Mouse (Mus musculus) regulatory T cell (primary cell): ENCODE measurements around the gene Rab7b.

Experiments
- in situ Hi-C: fragments of 300-600 bp; cut with MboI, MseI; formaldehyde crosslinking; loops from one replicate; pipeline ENCODE4 v1.15.1; 2025; ENCODE audit warnings: high pct_unique_total_duplicates

Gene Rab7b

DNA sequence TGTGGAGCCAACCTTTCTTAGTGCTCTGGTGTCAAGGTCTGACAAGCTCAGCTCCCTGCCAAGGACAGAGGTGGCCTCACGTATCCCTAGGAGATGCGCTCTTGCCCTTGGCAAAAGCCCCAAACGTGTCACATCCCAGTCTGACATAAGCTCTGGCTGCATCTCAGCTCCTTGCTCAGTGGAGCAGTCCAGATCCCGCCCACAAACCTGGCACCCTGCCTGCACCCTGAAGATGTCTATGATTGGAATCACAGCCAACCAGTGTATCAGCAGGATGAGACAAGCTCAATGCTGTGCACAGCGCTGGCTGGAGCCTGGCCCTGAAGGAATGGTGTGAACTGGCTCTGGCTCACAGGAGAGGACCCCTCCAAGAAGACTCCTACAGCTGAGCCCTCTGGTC, 48.8 kb downstream of the Rab7b start:
- in situ Hi-C loops = no loop called here

DNA sequence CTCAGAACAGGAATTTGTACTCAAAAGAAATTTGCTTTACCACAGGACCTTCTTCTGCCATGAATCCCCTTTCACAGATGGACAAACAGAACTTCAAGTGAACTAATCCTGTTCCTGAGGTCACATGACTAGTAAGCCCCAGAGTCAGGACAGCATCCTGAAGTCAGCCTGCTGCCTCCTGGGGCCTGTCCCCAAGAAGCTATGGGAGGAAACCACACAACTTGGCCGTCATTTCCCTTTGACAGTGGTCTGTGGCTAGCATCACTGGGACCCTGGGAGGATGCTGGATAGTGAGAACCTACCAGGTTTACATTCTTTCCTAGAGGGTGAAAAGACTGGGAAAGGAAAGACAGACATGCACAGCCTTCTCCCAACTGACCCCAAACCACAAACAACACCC, 50.3 kb downstream of the Rab7b start:
- in situ Hi-C loops = no loop called here

DNA sequence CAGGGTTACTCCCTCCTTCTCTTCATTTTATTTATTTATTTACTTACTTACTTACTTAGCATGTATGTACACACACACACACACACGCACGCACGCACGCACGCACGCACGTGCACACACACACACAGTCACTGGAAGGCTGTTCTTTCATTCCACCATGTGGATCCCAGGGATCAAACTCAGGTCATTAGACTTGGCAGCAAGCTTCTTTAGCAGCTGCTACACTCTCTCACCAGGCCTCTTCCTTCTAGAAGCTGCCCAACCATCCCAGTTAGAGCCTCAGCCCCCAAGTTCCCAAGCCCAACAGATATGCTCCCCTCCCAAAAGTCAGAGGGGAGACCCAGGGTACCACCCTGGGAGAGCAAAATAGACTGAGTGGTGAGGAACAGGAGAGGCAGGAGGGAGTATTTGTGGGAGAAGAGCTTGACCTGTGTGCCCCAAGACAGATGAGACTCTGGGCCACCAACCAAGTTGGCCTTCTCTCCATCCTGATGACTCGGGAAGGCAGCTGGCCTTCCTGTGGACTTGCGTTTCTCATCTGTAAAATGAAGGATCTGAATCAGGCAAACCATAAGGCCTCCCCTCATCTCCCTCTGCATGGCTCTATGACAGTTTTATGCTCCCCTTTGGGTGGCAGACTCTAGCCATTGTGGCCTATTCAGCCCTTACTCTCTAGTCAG, 51.1 kb downstream of the Rab7b start:
- in situ Hi-C loops = no loop called here

DNA sequence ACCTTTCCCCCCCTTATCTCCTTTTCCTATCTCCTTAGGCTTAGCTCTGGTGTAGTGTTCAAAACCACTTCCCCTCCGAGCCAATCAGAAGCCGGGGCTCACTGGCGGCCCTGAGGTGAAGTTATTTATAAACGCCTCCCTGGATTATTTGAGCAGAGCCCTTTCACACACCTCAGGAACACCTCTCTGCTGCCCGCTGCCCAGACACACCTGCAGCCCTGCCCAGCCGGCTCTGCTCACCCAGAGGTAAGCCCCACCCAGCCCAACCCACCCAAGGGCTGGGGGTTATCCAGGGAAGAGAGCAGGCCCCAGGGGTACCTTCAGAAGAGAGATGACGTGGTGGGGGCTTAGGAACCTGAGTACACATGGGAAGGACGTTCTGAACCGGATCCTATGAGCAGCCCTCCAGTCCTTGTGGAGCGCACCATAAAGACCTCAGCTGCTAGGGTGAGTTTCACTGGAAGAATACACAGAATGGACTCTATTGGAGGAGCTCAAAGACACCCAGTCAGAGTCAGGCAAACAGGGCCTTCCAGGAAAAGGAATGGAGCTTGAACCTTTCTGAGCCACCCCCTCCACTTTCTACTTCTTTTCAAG, 55.5 kb downstream of the Rab7b start, which contains the start of gene Slc26a9:
Slc26a9 (plus strand) TSS at position 155 of the 597 bp plus-strand sequence.
- in situ Hi-C loops = no loop called here

DNA sequence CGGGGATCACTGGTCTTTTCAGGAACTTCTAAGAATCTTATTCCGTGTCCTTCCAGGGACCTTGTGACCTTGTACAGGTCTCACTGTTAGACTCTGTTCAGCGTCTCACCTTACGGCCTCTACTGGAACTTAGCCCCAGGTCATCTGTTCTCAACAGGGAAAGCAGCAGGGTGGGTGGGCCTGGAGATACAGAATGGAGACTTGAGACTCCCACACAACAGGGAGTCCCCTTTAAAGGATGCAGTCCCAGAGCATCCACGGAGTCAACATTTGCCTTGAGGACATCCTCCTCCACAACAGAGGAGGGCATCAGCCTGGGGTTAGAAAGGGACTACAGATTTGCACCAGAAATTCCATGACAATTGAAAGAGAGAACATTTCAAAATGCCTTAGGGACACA, 56.9 kb downstream of the Rab7b start:
- in situ Hi-C loops = no loop called here

DNA sequence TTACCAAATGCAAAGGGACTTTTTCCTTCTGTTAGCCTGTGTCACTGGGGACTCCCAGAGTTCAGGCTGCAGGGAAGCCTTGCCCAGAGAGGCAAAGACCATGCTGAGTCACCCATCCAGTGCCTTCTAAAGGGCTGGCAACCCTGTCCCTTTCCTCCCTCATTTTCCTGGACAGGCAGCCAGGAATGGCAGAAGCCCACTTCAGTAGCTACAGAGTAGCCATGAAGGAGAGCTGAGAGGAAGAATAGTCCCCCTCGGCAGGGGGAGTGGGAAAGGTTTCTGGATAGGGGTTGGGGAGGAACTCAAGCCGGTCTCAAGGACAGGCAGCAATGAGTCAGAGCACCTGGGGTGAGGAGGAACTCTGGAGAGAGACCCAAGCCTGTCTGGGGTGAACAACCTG, 59.3 kb downstream of the Rab7b start:
- in situ Hi-C loops = no loop called here

DNA sequence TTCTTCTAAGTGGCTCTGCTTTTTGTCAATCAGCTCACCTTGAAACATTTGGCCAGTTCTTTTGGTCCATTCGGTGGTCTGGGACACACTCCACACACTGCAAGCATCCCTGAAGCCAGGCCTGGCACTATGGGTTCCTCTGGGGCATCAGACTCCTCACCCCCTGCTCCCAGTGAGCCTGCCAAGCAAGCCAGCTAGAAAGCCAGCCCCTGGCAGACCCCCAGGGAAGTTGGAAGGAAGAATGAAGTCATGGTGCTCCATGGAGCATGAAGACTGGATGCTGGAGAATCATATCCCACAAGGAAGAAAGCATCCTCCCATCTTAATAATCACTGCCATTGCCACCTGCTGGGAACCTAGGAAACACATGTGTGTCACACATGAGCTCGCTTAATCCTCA, 60.1 kb downstream of the Rab7b start:
- in situ Hi-C loops = no loop called here

DNA sequence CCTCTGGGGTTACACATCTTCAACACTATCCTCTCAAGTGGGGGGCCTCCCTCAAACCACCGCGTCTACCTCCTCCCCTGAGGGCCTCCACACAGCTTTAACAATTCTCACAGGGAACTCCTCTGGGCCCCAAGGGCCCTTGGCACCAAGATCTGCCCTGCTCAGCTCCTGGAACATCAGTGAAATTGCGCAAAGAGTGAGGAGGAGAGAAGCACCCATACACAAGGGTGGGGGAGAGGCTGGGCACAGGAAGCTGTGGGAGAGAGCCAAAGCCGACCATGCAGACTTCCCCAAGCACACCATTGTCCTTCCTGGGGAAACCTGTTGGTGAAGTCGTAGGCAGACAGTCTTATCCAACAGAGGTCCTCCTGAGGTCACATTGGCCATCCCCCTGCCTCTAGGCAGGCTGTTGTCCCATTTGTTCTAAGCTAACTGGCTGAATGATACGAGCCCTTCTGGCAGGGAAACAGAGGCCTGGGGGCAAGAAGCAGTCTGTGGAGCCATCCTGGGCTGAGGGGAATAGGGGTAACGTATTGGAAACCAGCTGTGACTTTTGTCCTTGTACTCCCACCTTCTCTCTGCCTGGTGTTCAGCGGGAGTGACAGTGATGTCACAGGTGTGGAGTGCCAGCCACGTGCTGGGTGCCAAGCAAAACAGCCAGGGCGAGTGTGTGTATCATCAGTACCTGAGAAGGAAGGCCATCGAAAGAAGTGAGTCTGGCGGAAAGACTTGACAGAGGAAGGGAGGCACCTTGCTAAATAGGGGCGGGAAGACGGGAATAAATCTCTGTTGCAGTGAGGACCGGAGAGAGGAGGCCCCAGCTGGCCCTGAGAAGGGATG, 61.4 kb downstream of the Rab7b start:
- in situ Hi-C loops = no loop called here

DNA sequence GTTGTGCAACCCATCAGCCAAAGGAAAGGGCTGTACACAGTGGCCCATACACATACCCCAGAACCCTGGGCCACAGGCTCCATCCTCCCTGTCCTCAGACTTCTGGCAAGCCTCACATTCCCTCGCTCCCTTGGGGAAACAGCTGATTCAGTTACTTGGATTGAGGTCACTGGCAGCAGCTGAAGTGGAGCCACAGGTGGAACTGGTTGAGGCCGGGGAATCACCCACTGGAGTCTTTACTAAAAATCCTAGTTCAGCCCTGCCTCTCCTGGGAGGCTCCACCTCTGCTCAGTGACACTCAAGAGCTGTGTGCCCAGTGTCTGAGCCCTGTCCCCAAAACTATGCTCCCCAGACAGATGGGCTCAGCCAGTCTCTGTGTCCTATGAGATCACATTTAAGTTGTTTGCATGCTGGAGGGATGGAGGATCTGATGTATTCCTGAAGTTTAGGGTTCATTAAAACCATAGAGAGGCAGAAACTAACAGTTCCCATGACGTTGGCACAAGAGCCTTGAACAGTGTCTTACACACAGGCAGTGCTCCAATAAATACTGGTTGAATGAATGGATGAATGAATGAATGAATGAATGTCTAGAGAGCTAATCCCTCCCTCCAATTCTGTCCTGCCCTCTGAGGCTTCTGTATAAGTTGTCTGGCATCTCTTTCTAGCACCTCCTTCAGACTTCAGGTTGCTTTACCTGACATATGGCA, 62.8 kb downstream of the Rab7b start:
- in situ Hi-C loops = no loop called here

DNA sequence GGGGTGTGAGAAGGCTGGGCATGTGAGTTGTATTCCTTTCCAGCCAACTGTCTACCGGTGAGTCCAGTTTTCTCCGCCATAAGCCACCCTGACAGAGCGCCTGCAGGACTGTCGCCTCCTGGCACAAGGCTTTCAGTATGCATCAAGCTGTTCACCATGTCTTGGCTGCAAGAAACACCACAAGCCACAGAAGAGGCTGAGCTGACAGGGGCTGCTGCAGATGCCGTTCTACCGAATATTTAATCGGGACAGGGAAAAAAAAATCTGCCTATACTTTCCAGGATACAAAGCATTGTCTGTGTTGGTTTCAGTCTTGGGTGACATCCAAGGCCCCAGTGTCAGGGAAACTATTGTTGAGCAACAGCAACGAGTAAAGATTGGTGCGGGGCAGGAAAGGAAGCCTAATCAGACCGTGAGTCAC, 63.4 kb downstream of the Rab7b start:
- in situ Hi-C loops = no loop called here

DNA sequence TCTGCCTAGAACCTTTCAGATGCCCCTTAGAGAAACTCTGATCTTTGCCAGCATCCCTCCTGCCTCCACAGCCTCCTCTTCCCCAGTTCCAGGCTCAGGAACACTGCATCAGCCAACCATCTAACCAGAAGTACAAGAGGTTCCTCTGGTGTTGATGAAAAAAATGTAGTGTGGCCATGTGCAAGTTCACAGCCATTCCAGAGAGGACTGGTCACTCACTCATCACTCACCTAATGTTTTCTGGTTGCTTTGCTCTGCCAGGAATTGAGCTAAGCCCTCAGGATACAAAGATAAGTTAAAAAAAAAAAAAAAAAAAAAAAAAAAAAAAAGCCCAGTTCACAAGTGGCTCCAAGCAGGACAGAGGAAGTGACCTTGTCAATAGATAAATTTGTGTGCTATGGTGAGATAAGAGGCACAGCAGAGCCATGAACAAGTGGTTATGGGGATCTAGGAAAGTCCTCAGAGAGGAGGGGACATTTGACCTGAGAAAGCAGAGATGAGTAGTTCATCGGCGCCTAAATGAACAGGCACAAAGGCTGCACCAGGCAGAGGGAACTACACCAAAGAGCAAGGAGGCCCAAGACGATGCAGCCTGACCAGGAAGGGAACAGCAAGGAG, 65.8 kb downstream of the Rab7b start:
- in situ Hi-C loops = no loop called here

DNA sequence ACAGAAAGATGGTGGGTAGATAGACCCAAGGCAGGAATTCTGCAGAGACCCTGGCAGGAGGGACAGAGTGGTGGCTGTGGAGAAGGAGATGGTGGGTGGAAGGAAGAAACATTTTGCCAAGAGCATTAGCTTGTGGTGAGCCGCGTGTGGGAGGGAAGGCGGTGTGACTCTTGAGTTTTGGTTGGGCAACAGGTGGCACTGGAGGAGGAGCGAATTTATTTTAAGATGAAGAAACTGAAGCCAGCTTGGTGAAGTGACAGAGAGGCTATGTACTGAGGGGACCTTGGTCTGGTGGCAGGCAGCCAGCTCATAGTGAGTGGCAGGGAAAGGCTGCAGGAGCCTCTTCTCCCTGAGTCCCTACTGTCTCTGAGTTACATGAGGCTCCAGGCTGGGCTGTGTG, 66.4 kb downstream of the Rab7b start:
- in situ Hi-C loops = no loop called here

DNA sequence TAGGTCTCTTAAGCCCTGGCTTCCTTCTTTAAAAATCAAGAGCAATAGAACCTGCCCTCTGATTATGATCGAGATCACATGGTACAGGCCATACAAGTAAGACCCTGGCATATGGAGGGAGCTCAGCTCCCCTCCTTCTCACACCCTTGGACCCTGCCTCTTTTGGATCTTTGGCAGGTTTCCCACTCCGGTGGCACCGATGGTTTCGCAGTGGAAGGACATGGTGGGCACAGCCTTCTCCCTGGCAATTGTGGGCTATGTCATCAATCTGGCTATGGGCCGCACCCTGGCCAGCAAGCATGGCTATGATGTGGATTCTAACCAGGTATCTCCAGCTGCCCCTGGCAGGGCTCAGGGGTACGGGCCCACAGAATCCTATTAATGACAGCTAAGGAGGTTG, 68.7 kb downstream of the Rab7b start:
- in situ Hi-C loops = no loop called here

DNA sequence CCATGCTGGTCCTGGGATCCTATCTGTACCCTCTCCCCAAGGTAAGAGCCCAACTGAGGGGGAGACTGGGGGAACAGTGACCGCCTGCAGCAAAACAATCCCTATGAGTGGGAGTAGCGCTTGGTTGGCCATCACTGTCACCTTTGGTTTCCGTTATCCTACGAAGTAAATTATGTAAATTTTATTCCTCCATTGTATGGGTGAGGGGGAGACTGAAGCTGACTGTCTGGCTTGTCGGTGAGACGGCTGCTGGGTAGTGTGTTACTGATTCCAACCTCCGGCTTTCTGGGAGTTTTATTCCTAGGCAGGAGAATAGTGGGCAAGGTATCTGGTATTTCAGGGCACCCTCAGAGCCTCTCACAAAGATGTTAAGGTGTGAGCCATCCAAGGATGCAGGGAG, 70.3 kb downstream of the Rab7b start:
- in situ Hi-C loops = no loop called here

DNA sequence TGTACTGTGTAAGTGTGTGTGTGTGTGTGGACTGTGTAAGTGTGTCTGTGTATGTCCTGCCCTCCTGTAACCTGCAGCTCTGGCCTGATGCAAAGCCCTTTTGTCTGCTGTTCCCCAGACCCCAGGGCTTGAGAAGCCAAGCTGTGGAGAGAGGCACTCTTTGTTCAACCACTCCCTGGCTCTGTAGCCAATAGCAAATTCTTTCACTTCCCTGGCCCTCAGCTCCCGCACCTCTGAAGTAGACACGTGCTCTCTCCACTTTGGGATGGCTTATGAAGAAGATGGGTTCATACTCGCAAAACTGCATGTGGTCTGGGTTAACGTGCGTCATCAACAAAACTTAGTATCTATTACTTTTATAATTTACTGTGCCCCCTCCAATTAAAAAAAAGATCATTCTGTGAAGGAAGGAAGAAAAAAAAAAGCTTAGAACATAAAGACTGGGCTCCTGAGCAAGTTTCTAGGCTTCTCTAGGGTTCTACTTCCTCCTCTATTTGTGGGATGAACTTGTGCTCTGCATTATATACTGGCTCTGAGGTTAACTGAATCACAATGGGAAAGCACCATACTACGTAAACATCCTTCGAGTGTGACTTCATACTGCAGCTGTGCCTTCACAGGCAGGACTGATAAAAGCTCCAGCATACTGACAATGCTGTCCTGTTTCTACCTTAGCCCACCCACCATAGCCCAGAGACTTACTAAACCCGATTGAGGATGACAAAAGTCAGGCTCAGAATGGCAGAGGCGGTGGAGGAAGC, 71.4 kb downstream of the Rab7b start:
- in situ Hi-C loops = no loop called here

DNA sequence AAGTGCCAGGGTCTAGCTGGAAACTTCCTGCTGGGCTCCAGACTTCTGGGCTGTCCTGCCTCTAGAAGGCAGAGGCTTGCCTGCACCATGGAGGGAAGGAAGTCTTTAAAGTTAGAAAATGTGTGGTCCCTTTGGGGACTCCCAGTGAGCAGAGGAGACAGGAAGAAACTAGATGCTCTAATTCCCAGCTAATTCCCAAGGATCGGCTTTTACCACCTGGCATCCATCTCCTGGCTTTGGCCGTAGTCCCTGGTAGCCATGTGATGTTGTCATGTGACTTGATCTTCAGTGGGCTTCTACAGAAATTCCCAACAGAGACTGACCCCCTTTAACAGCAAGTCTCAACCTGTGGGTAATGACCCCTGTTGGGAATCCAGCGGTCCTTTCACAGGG, 71.9 kb downstream of the Rab7b start:
- in situ Hi-C loops = no loop called here

DNA sequence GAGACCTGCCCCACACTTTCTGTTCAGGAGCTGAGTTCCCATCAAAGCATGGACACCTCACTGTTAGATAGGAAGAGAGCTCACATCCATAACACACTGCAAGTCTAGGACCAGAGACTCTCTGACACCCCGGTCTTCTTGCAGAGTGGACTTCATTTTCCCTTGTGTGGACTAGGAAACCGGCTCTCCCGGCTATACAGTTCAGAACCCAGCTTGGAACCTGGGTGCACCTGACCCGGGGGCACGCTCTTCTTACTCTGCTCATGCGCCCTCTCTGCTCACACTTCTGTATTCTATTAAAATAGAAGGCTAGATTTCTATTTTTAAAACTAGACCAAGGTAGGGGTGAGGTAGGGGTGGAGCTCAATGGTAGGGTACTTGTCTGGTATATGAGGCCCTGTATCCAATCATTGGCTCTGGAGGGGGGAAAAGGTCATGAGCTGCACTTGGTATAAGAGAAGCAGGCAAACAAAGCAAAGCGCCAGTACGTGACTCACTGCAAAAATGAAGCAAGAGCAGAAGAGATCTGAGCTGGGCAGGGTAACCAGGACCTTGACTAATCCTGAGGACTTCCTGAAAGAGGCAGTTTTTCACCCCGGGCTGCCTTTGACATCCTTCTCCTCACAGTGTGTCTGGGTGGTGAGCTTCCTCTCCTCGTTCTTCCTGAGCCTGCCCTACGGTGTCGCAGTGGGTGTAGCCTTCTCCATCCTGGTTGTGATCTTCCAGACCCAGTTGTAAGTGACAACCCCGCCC, 72.8 kb downstream of the Rab7b start:
- in situ Hi-C loops = no loop called here

DNA sequence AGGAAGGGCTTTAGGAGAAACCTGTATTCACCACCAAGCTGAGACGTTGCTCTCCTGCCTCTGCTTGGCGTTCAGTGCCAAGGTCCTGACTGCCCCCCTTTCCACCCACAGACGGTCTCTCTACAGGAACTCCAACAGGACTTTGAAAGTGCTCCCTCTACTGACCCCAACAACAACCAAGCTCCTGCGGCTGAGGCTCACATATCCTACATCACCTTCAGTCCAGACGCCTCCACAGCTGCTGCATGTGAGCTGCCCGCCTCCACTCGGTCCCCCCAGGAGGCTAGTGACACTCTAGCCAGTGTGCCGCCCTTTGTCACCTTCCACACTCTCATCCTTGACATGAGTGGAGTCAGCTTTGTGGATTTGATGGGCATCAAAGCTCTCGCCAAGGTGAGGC, 75.2 kb downstream of the Rab7b start:
- in situ Hi-C loops = no loop called here

DNA sequence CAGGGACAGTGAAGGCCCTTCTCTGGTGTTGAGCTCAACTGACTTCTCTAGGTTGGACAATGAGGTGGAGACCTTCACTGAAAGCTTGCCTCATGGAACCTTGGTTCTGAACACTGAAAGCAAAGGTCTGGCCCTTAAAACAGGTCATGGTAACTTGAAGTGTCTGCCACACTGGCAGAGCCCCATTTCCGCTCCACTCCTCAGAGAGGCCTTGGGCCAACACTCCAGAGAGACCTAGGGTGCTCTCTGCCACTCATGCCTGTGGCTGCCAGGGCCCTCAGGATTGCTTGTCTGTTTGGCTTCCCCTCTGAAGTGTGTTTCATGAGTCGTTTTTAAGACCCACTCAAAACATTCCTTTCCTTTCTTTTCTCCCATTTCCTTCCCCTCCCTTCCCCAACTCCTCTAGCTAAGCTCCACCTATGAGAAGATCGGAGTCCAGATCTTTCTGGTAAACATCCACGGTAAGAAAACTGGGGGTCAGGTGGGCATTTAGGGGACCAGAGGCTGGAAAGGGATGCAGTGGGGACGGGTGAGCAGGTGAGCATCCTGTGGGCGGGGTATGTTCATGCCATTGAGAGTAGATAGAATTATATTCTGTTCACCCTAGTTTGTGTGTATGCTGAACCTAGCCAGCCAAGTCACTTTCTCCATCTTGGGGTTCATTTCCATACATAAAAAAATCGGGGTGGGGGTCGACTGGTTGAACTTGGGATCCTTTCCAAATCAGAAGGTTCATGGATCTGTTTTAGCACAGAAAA, 76.3 kb downstream of the Rab7b start:
- in situ Hi-C loops = no loop called here
